Mouse (Mus musculus) bone marrow, adult 2 months (tissue): ENCODE results near the gene Kcnmb3. TPM values are rescaled to one million over a fixed set of nuclear protein-coding genes. Genes with fewer than 3 reads are reported as not detected.
"Not testable (repeated sequence)": the region's sequence is repeated elsewhere in the genome, so short reads cannot be mapped to it uniquely, and the experiment has no call there.

ENCODE experiments used
- H3K27ac ChIP-seq: fragments of 200-500 bp; 2 replicates; pipeline ENCODE4 v1.5.1; 2012; ENCODE audit warnings: low read depth, mild to moderate bottlenecking, control low read depth, inconsistent platforms, low read length; ENCODE audit not compliant: control insufficient read depth, poor library complexity, insufficient read depth
- H3K4me1 ChIP-seq: fragments of 200-500 bp; 2 replicates; pipeline ENCODE4 v1.6.1; 2011; ENCODE audit warnings: low read length; ENCODE audit not compliant: control insufficient read depth, insufficient read depth
- H3K4me3 ChIP-seq: fragments of 200-500 bp; replicated peaks from 2 replicates; pipeline ENCODE3; 2011; ENCODE audit warnings: mild to moderate bottlenecking, low read depth, low read length, control low read depth; ENCODE audit not compliant: control insufficient read depth
- CTCF ChIP-seq: fragments of 200-500 bp; IDR thresholded peaks from 2 replicates; pipeline ENCODE4 v1.5.1; 2011; ENCODE audit warnings: low read length, control low read depth; ENCODE audit not compliant: control insufficient read depth, insufficient read depth
- POLR2A ChIP-seq: fragments of 200-500 bp; IDR thresholded peaks from 2 replicates; pipeline ENCODE4 v1.6.1; 2011; ENCODE audit warnings: low read depth, mild to moderate bottlenecking, control low read depth, low read length, borderline replicate concordance; ENCODE audit not compliant: control insufficient read depth
- WGBS: fragments of 180-500 bp; shearing (Covaris S2); methylation state at CpG from one replicate; pipeline ENCODE4 v1.1.7; 2018; 5-methylcytosine and 5-hydroxymethylcytosine counted together
- polyA plus RNA-seq: library from polyadenylated mRNA; stranded (reverse); fragments of >200 nt; gene quantifications from 2 replicates; pipeline ENCODE4 v1.2.4, GENCODE M21; 2011; ENCODE audit warnings: low replicate concordance; ENCODE audit not compliant: missing spikeins, insufficient read depth, insufficient read length

Kcnmb3 gene
- polyA plus RNA-seq, 1 experiment: not detected

GRCm38 (mm10) chr3:32434016-32434415 is 58.0 kb downstream of the Kcnmb3 start:
- TF ChIP-seq CTCF: no peak
- no peak for TF ChIP-seq POLR2A
- Histone ChIP-seq H3K27ac (no peak overlapping the region), H3K4me3 (no peak overlapping the region), H3K4me1 (no peaks in the 10 kb centered on the region; the same call in 1 of the 2 replicates)
- 71% methylated on average over 2 of the region's 2 CpGs for WGBS

- Histone ChIP-seq H3K4me3 (no peak overlapping the region), H3K4me1 (no peaks in the 10 kb centered on the region; the same call in 1 of the 2 replicates), H3K27ac (no peak overlapping the region)
- TF ChIP-seq CTCF: no peak
- TF ChIP-seq POLR2A: no peak
- 59% methylated on average over 2 of the region's 2 CpGs for WGBS
Measured at GRCm38 (mm10) chr3:32430394-32430793, 61.6 kb downstream of the Kcnmb3 start.

GRCm38 (mm10) chr3:32429351-32429750 is 62.7 kb downstream of the Kcnmb3 start:
- H3K4me3 ChIP-seq, H3K4me1 ChIP-seq: not testable (repeated sequence)

GRCm38 (mm10) chr3:32428921-32429320 is 63.1 kb downstream of the Kcnmb3 start:
- no peak overlapping the region for H3K4me3 ChIP-seq
- H3K4me1 ChIP-seq: no peaks in the 10 kb centered on the region; the same call in 1 of the 2 replicates
- no peak overlapping the region for H3K27ac ChIP-seq
- no peak for TF ChIP-seq POLR2A
- no peak for TF ChIP-seq CTCF
- WGBS: 83% methylated on average over 4 of the region's 4 CpGs

More at GRCm38 (mm10) chr3:32429351-32429750, 62.7 kb downstream of the Kcnmb3 start:
- H3K27ac ChIP-seq: not testable (repeated sequence)

- 72% methylated on average over 3 of the region's 3 CpGs for WGBS
Measured at GRCm38 (mm10) chr3:32428361-32428760, 63.7 kb downstream of the Kcnmb3 start.

GRCm38 (mm10) chr3:32427695-32428094 is 64.3 kb downstream of the Kcnmb3 start:
- no peaks in the 10 kb centered on the region; the same call in 1 of the 2 replicates for H3K4me1 ChIP-seq
- H3K27ac ChIP-seq: no peak overlapping the region
- TF ChIP-seq POLR2A (no peak), CTCF (no peak)
- 12% methylated on average over 4 of the region's 4 CpGs for WGBS
- no peak overlapping the region for H3K4me3 ChIP-seq

More at GRCm38 (mm10) chr3:32428361-32428760, 63.7 kb downstream of the Kcnmb3 start:
- no peak overlapping the region for H3K27ac ChIP-seq
- H3K4me3 ChIP-seq: no peak overlapping the region
- TF ChIP-seq POLR2A: no peak
- TF ChIP-seq CTCF: no peak
- no peaks in the 10 kb centered on the region; the same call in 1 of the 2 replicates for H3K4me1 ChIP-seq

Other genes starting within 250 kb of the Kcnmb3 start
- gene Zmat3, start 126.2 kb downstream of the Kcnmb3 start, polyA plus RNA-seq: 1.3 and 6.0 TPM in 2 replicates
- 6.3 and 8.7 TPM in 2 replicates for gene Pik3ca, start 94.6 kb downstream of the Kcnmb3 start, polyA plus RNA-seq
- gene Zfp639, start 18.0 kb upstream of the Kcnmb3 start, polyA plus RNA-seq: 19.6 and 25.6 TPM in 2 replicates
- 20.9 and 23.4 TPM in 2 replicates for gene Mfn1, start 37.2 kb upstream of the Kcnmb3 start, polyA plus RNA-seq
- gene Gnb4, start 124.4 kb upstream of the Kcnmb3 start, polyA plus RNA-seq: 3.3 and 4.2 TPM in 2 replicates
- 62.6 and 65.0 TPM in 2 replicates for gene Actl6a, start 214.1 kb upstream of the Kcnmb3 start, polyA plus RNA-seq
- 41.2 and 89.4 TPM in 2 replicates for gene Ndufb5, start 244.8 kb upstream of the Kcnmb3 start, polyA plus RNA-seq
- 12.5 and 38.7 TPM in 2 replicates for gene Mrpl47, start 245.4 kb upstream of the Kcnmb3 start, polyA plus RNA-seq